Mouse (Mus musculus) kidney, postnatal 0 days (tissue): Measurements from ENCODE around the gene Slc9a5. TPM values are rescaled to one million over a fixed set of nuclear protein-coding genes. Genes with fewer than 3 reads are reported as not detected.

Experiments
- ATAC-seq: fragments of 200-750 bp; cut with Nextera tagmentation; replicated peaks from 2 replicates; pipeline ENCODE4 v1.8.0; 2017; ENCODE audit warnings: low read depth, moderate number of reproducible peaks, moderate TSS enrichment, moderate library complexity; ENCODE audit not compliant: low FRiP score
- DNase-seq: peaks from one replicate; pipeline ENCODE4 v3.0.0-alpha.2; 2016; ENCODE audit warnings: low spot score
- H3K27ac ChIP-seq: fragments of 300-500 bp; sonication (generic); 2 replicates; pipeline ENCODE4 v1.5.1; 2014; ENCODE audit warnings: mild to moderate bottlenecking
- H3K27me3 ChIP-seq: fragments of 300-500 bp; sonication (generic); 2 replicates; pipeline ENCODE4 v1.6.1; 2014; ENCODE audit warnings: low read length, mixed read lengths; ENCODE audit not compliant: insufficient read depth
- H3K36me3 ChIP-seq: fragments of 300-500 bp; sonication (generic); 2 replicates; pipeline ENCODE4 v1.6.1; 2014; ENCODE audit warnings: low read length, mixed read lengths; ENCODE audit not compliant: insufficient read depth
- H3K4me1 ChIP-seq: fragments of 300-500 bp; sonication (generic); replicated peaks from 2 replicates; pipeline ENCODE4 v1.6.1; 2014; ENCODE audit warnings: antibody characterized with exemption, low read length, mixed read lengths; ENCODE audit not compliant: insufficient read depth
- H3K4me2 ChIP-seq: fragments of 300-500 bp; sonication (generic); 2 replicates; pipeline ENCODE4 v1.6.1; 2014; ENCODE audit warnings: mild to moderate bottlenecking, low read length, moderate library complexity, mixed read lengths
- H3K4me3 ChIP-seq: fragments of 300-500 bp; sonication (generic); replicated peaks from 2 replicates; pipeline ENCODE4 v1.5.1; 2014; ENCODE audit warnings: low read depth, low read length
- H3K9ac ChIP-seq: fragments of 300-500 bp; sonication (generic); 2 replicates; pipeline ENCODE4 v1.6.1; 2014; ENCODE audit warnings: low read depth, low read length
- H3K9me3 ChIP-seq: fragments of 300-500 bp; sonication (generic); replicated peaks from 2 replicates; pipeline ENCODE4 v1.6.1; 2016; ENCODE audit warnings: low read length, inconsistent platforms, mixed read lengths
- CTCF ChIP-seq: IDR thresholded peaks from 2 replicates; pipeline ENCODE4 v1.5.1; 2016; ENCODE audit warnings: antibody characterized with exemption, low read depth, mild to moderate bottlenecking, moderate library complexity
- WGBS: fragments of 180-500 bp; shearing (Covaris S2); extraction: QIAGEN DNeasy Blood & Tissue Kit; methylation state at CpG from one replicate; pipeline ENCODE4 v1.1.7; 2014; 5-methylcytosine and 5-hydroxymethylcytosine counted together
- polyA plus RNA-seq: library from polyadenylated mRNA; unstranded; fragments of >200 nt; fragmentation: Nextera tagmentation; extraction: Ambion mirVana; gene quantifications from 2 replicates; pipeline ENCODE4 v1.2.1, GENCODE M21; 2015

The Slc9a5 gene
- polyA plus RNA-seq, 1 experiment from 2014 or later, result 1.3 TPM

DNA sequence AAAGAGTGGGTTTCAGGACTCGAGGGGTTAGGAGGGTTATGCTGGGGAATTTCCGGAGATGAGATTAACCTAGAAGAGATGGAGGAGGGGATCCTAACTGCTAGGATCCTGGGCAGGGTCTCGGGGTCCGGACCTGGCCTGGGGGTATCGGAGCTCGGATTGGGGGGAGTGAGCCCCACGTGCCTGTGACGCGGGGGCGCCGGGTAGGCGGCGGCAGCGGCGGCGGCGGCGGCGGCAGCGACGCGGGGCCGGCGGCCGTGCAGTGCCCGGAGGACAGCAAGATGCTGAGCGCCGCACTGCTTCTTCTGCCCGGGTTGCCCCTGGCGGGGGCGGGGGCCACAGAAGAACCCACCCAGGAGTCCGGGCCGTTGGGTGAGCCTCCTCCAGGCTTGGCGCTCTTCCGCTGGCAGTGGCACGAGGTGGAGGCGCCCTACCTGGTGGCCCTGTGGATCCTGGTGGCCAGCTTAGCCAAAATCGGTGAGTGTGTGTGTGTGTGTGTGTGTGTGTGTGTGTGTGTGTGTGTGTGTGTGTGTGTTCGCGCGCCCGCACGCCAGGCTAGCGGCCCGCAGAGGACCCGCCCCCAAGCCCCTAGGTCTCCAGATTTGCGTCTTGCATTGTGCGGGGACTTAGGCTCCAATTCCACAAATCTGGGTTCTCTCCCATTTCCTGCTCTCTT lies 591 bp downstream of the Slc9a5 start:
- no peak for ATAC-seq
- TF ChIP-seq CTCF, result no peak
- H3K4me2 ChIP-seq, result peak overlapping the region; percentile 90
- no peak for DNase-seq
- no peak overlapping the region for H3K27ac ChIP-seq
- no peaks in the 10 kb centered on the region for H3K9me3 ChIP-seq
- H3K4me1 ChIP-seq, result peaks cover 21% of the 10 kb centered on the region; the same call in 1 of the 2 replicates
- WGBS, result 4% methylated on average over 25 of the region's 48 CpGs
- no peaks in the 10 kb centered on the region for H3K36me3 ChIP-seq
- peak overlapping the region; percentile 73 for H3K4me3 ChIP-seq
- peak overlapping the region; percentile 59 for H3K9ac ChIP-seq
- no peaks in the 10 kb centered on the region for H3K27me3 ChIP-seq

DNA sequence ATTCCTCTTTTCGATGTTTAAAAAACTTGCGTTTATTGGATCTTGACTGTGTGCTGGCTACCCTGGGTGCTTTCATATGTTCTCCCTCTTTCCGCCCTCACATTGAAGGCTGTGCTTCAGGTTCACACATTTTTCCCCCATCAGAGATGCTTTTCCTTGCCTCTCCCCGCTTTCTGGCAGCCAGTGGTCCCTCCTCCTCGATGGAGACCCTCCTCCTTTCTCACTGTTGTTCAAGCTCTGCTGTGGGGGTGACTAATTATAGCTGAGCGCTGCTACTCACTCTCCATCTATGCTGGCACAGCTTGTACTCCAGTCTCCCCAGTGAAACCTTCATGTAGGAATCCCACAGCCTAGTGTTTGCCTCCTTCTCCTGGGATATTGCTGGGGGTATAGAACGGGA lies 1.5 kb downstream of the Slc9a5 start:
- no peaks in the 10 kb centered on the region for H3K9me3 ChIP-seq
- DNase-seq (no peak), ATAC-seq (no peak)
- no peak overlapping the region for H3K4me3 ChIP-seq
- no peaks in the 10 kb centered on the region for H3K27me3 ChIP-seq
- 51% methylated on average over 7 of the region's 7 CpGs for WGBS
- no peaks in the 10 kb centered on the region for H3K36me3 ChIP-seq
- no peak overlapping the region for H3K9ac ChIP-seq
- H3K4me1 ChIP-seq, result peaks cover 24% of the 10 kb centered on the region; the same call in 1 of the 2 replicates
- no peak for TF ChIP-seq CTCF
- H3K4me2 ChIP-seq, result no peak overlapping the region; the same call in 1 of the 2 replicates
- no peak overlapping the region for H3K27ac ChIP-seq

- no peak for DNase-seq
- Histone ChIP-seq H3K36me3 (no peaks in the 10 kb centered on the region), H3K4me2 (no peak overlapping the region), H3K9me3 (no peaks in the 10 kb centered on the region), H3K4me3 (no peak overlapping the region), H3K27me3 (no peaks in the 10 kb centered on the region), H3K27ac (no peak overlapping the region), H3K4me1 (peaks cover 9% of the 10 kb centered on the region; the same call in 1 of the 2 replicates), H3K9ac (no peak overlapping the region)
- no peak for TF ChIP-seq CTCF
- 71% methylated on average over 8 of the region's 8 CpGs for WGBS
- no peak for ATAC-seq
Observed at GRCm38 (mm10) chr8:105353583-105354135, 5.0 kb downstream of the Slc9a5 start.

- ATAC-seq, result no peak
- Histone ChIP-seq H3K27me3 (no peaks in the 10 kb centered on the region), H3K4me1 (peaks cover 9% of the 10 kb centered on the region; the same call in 1 of the 2 replicates), H3K9me3 (no peaks in the 10 kb centered on the region), H3K27ac (no peak overlapping the region), H3K36me3 (no peaks in the 10 kb centered on the region), H3K4me3 (no peak overlapping the region), H3K4me2 (no peak overlapping the region), H3K9ac (no peak overlapping the region)
- no peak for DNase-seq
- no peak for TF ChIP-seq CTCF
- WGBS, result 92% methylated on average over 4 of the region's 4 CpGs
Observed at GRCm38 (mm10) chr8:105354549-105354948, 5.9 kb downstream of the Slc9a5 start.

DNA sequence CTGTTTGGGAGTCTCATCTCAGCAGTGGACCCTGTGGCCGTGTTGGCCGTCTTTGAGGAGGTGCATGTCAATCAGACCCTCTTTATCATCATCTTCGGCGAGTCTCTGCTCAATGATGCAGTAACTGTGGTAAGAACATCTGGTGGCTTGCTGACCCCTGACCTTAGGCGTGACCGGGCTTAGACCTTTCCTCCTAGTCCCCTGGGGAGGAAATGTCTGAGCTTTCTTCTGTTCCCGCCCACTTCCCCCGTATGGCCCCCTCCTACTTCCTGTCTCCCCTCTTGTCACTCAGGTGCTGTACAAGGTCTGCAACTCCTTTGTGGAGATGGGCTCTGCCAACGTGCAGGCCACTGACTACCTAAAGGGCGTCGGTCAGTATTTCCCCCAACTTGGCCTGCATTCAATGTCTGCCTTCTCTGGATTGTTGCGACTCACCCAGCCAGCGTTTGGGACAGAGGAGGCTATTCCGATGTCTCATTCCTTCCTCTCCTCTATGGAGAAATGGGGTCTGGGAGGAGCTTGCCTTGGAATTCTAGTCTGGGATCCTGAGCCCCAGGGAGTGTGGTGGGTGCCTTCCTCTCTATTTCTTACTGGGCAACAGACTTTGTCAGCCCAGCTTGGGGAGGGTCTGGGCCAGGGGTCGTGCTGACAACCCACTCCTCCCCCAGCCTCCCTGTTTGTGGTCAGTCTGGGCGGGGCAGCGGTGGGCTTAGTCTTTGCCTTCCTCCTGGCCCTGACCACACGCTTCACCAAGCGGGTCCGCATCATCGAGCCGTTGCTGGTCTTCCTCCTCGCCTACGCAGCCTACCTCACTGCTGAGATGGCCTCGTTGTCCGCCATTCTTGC lies 6.8 kb downstream of the Slc9a5 start:
- no peak for DNase-seq
- no peak for ATAC-seq
- no peak for TF ChIP-seq CTCF
- Histone ChIP-seq H3K9me3 (no peaks in the 10 kb centered on the region), H3K9ac (no peak overlapping the region), H3K4me1 (peaks cover 9% of the 10 kb centered on the region; the same call in 1 of the 2 replicates), H3K27ac (no peak overlapping the region), H3K36me3 (no peaks in the 10 kb centered on the region), H3K27me3 (no peaks in the 10 kb centered on the region), H3K4me2 (no peak overlapping the region), H3K4me3 (no peak overlapping the region)
- WGBS, result 56% methylated on average over 26 of the region's 26 CpGs

GRCm38 (mm10) chr8:105356681-105357080 lies 8.0 kb downstream of the Slc9a5 start:
- no peaks in the 10 kb centered on the region for H3K36me3 ChIP-seq

More at GRCm38 (mm10) chr8:105356681-105357080, 8.0 kb downstream of the Slc9a5 start:
- Histone ChIP-seq H3K4me2 (no peak overlapping the region), H3K4me1 (peaks cover 9% of the 10 kb centered on the region; the same call in 1 of the 2 replicates), H3K4me3 (no peak overlapping the region), H3K9me3 (no peaks in the 10 kb centered on the region), H3K27me3 (no peaks in the 10 kb centered on the region), H3K9ac (no peak overlapping the region), H3K27ac (no peak overlapping the region)
- no peak for ATAC-seq
- TF ChIP-seq CTCF, result no peak
- DNase-seq, result no peak
- WGBS, result 82% methylated on average over 14 of the region's 14 CpGs
